Mouse (Mus musculus) layer of hippocampus, adult 11-12 months (tissue): ENCODE data around the gene Tead2.

Experiments
- DNase-seq: peaks from one replicate; pipeline ENCODE4 v3.0.0; 2022; ENCODE audit warnings: low spot score

Gene Tead2

DNA sequence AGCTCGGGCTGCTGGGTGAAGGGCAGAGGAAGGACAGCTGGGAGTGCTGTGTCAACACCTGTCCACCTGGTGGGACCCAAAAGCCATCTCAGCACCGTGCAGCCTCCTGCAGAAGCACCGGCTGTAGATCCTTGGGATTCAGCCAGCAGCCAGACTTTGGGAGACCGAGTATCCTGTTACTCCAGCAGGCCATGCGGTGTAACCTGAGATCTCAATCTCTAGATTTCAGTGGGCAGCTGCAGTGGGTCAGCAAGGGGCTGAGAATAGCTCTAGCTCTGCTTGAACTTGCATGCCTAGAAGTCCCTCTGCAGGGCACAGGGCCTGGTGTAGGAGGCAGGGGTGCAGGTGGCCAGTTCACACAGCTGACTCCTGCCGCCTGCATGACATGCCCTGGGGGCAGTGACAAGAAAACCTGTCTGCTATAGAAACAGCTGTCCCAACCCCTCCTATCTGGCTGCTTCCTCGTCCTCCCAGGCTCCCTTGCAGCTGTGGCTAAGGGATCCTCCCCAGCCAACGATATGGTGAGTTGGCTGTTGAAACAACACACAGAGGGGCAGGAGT, 23.7 kb upstream of the Tead2 start:
- no peak for DNase-seq

GRCm38 (mm10) chr7:45192585-45193310, 22.8 kb upstream of the Tead2 start:
- DNase-seq: no peak

GRCm38 (mm10) chr7:45193406-45193805, 22.1 kb upstream of the Tead2 start:
- no peak for DNase-seq

DNA sequence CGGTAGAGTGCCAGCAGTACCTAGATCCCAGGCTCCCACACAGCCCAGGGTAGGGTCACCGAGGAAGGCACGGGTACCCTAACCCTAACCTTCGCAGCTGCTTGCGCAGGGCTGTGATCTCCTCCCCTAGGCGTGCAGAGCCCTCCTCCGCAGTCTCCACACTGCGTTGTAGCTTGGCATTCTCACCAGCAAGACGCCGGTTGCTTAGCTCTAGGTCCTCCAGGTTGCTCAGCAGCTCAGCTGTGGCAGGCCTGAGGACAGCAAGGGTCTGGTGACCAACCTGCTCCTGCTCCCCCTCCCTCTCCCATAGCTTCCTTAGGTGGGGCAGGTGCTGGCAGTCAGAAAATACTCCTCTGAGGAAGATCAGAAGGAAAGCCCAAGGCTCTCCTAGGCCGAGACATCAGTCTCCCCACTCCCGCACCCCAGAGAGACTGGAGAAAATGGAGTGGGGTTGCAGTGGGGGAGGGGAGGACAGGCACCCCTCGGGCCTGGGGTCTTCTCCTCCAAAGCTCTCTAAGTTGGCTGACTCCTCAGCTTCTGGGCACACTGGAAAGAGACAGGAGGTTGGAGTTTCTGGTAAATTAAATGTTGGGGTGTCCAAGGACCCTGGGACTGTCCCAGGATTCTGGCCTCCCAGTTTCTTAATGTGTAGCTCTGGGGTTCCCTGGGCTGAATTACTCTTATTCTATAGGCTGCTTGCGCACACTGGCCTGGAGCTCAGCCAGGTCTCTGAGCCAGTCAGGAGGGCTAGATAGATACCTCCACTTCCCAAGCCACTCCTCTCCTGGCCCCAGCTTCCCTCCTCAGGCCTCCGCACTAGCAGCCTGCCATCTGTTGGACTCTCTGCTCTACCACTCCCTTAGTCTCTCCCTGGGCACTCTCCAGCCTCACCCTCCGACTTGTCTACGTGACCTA, 21.4 kb upstream of the Tead2 start:
- no peak for DNase-seq

- DNase-seq: no peak
These were observed 20.0 kb upstream of the Tead2 start for GRCm38 (mm10) chr7:45195341-45196175.

- DNase-seq: no peak
These were observed 19.4 kb upstream of the Tead2 start for GRCm38 (mm10) chr7:45196176-45196535.

DNA sequence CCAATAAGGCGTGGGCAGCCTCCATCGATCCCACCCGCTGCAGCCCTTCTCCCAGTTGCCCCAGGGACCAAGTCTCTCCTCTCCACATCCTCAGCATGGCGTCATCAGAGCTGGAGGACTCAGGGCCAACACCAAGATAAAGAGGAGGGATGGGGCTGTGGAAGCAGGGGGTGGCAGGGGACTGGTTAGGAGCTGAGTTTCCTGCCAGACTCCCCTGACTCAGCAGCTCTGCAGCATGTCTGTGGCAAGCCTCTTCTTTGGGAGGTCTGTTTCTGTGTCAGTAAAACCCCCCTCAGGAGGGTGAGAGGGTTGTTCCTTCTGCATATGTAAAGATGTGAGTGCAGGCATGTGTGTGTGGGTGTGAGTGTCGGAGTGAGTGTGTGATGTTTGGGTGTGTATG, 18.6 kb upstream of the Tead2 start:
- DNase-seq: no peak

DNA sequence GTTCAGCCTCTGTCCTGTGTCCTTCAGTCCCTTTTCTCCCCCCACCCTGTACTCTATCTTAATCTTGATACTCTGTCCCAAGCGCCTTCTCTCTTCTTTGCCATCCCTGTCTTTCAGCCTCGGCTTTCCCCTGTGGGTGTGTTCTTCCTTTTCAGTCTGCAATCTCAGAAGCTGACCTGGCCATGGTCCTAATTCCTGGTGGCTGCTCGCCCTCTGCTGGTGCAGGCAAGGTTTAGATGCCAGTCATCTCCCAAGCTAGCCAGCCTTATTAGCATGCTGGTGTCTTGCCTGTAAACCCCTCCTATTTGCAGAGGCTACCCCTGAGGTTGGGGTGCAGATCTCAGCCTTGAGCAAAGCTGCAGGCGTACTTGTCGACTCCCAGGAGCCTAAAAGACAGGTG, 17.1 kb upstream of the Tead2 start:
- DNase-seq: peak; percentile 75

- DNase-seq: no peak
These were observed 16.6 kb upstream of the Tead2 start for GRCm38 (mm10) chr7:45198961-45199360.

GRCm38 (mm10) chr7:45202654-45203053, 12.9 kb upstream of the Tead2 start:
- DNase-seq: no peak

DNA sequence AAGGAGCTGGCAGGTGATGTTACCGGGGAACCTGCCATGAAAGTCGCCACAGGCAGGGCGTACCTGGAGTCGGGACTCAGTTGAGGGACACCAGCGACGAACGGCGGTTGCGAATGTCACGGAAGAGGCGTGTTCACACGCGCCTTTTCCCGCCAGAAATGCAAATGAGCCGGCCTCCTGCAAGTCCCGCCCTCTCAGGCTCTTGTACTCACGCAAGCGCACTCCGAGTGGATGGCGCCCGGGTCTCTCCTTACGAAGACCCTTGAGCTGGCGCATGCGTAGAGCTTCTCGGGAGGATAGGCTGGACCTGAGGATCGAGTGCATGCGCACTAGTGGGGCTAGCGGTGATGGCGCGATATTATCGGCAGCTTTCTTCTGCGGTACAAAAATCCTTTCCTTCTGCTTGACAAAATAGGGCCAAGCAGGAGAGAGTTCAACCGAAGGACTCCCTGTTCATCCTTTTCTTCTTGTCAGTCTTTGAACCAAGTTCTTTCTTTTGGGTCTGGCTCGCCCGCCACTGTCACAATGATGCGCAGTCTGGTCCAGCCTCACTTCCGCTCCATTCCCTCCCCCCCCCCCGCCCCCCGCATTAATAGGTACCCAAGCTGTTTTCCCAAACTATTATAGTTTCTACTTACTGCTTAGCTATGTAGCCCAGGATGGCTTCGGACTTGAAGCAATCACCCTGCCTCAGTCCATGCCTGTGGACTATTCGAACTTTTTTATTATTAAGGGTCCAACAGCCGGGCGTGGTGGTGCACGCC, 11.0 kb upstream of the Tead2 start, which contains the start of gene Ccdc155:
TSS of gene Ccdc155 (minus strand) at position 513 of the 764 bp plus-strand sequence.
- DNase-seq: peak; percentile 91

DNA sequence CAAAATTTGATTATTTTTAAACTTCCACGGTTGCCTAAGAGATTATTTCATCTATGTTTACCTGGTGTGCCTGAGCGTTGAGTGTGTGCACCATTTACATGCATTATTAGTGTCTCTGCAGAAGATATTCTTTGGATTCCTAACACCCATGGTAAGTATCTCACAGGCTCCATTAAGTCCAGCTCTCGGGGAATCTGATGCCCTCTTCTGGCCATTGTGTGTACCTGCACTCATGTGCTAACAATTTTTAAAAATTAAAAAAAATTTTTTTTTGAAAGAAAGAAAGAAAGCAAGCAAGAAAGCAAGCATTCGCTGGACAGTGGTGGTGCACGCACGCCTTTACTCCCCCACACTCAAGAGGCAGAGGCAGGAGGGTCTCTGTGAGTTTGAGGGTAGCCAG, 7.3 kb upstream of the Tead2 start:
- no peak for DNase-seq

DNA sequence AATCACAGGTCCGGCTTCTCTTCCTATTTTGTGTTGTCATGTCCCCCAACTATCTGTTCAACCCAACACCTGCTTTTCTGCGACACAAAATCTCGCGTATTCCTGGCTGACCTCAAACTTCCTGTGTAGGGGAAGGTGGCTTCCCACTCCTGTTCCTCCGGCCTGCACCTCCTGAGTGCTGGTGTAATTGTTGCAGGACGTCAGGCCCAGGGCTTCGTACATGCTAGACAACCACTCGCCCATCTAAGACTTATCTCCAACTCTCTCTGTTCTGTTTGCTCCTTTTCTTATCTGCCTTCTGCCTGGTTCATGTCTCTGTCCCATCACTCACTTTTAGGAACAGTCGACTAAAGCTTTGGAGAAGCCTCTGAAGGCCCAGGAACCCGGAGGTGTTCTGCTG, 4.5 kb upstream of the Tead2 start:
- no peak for DNase-seq

DNA sequence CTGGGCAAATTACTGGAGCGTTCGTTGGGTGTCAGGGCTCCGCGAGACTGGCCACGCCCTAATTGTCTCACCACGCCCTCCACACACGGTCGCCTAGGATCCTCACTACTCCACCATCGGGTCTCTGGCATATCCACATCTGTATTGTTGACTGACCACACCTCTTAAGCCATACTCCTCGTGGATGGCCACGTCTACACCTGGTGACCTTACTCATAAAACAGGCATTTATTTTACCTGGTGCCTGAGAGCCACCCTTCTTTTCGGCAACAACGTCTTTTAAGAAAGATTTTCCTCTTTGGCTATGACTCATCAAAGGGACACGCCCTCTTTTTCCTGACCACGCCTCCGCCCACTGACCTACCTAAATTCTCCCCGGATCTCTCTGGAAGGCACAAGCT, 3.7 kb upstream of the Tead2 start, which contains the start of gene Dkkl1:
TSS of gene Dkkl1 (minus strand) at position 297 of the 401 bp plus-strand sequence.
- no peak for DNase-seq

GRCm38 (mm10) chr7:45212356-45212755, 3.2 kb upstream of the Tead2 start:
- DNase-seq: no peak

GRCm38 (mm10) chr7:45213708-45214107, 1.8 kb upstream of the Tead2 start:
- no peak for DNase-seq

GRCm38 (mm10) chr7:45216442-45217183, 1.1 kb downstream of the Tead2 start:
- no peak for DNase-seq

DNA sequence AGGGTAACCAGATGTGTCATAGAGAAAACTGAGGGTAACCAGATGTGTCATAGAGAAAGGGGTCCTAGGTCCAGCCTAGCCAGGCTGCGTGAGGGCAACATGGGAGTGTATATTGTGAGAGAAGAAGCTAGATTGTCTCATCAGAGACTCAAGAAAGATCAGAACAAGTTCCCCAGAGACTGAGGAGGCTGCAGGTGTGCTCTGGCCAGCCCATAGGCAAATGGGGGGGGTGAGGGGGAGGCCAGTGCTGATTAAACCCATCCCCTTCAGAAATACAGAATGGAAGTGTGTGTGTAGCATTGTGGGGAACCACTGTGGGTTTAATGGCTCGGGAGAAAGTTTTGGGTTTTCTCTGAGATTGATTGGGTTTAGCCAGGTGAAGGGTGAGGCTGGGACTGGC, 6.1 kb downstream of the Tead2 start:
- no peak for DNase-seq

GRCm38 (mm10) chr7:45224826-45225225, 9.3 kb downstream of the Tead2 start:
- DNase-seq: no peak

DNA sequence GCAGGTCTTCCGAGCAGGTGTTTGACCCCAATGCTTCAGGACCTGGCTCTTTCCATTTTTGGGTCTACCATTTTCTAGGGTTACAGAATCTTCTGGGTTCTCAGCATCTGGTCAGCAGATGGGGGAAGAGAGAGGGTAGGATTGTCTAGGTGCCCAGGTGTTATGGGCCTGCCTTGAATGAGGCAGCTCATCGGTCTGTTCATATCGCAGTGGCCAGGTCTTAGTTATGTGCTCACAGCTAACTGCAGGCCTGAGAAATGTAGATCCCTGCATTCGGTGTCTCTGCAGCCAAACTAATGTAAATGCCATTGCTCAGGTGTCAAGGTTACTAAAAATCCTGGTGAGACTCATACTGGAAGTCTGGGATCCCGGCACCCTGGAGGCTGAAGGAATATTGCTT, 10.9 kb downstream of the Tead2 start:
- DNase-seq: no peak
